ENCODE assay signal across 8 mouse cellular contexts in genomic region chr5:93266883-93267704, GRCm38 (mm10). TPM values are rescaled to one million over a fixed set of nuclear protein-coding genes. Genes with fewer than 3 reads are reported as not detected.
DNase-seq lines count a peak whose midpoint lies in the region; ATAC-seq lines count a peak whose summit lies in the region.

Ccng2 (plus strand) TSS chr5:93267257.

- peak within 1 kb of the TSS; percentile 99 for H3K9ac ChIP-seq in forebrain, embryonic 14.5 days (ENCODE audit: low read length)
- H3K9ac ChIP-seq in neural tube, embryonic 15.5 days (replicated peaks) = peak within 1 kb of the TSS; percentile 100

- ATAC-seq in forebrain, embryonic 14.5 days = peak; percentile 96
- peak; percentile 96 for ATAC-seq in neural tube, embryonic 15.5 days (ENCODE audit: low FRiP score)

- peak within 1 kb of the TSS; percentile 73 for H3K4me2 ChIP-seq in forebrain, embryonic 14.5 days (ENCODE audit: low read length)
- H3K4me2 ChIP-seq in neural tube, embryonic 15.5 days = peak within 1 kb of the TSS; percentile 65

- intact Hi-C loops in heart, postnatal 14 days (cut with DNase I) = loop anchor here (5.0 to 10.0 kb wide), 2 partner anchors 175 to 262 kb away; partner anchors contain the start of gene Sept11

- WGBS in forebrain, embryonic 14.5 days = under 1% methylated on average over 51 of the region's 54 CpGs
- WGBS in neural tube, embryonic 15.5 days = under 1% methylated on average over 54 of the region's 54 CpGs

- H3K9me3 ChIP-seq in forebrain, embryonic 14.5 days (replicated peaks; ENCODE audit: control insufficient read depth, low read length) = no peaks in the 10 kb centered on the region
- H3K9me3 ChIP-seq in neural tube, embryonic 15.5 days (replicated peaks) = no peaks in the 10 kb centered on the region

- no peaks in the 10 kb centered on the region for H3K27me3 ChIP-seq in forebrain, embryonic 14.5 days (replicated peaks; ENCODE audit: control insufficient read depth, insufficient read depth, low read length)
- H3K27me3 ChIP-seq in neural tube, embryonic 15.5 days (replicated peaks) = no peaks in the 10 kb centered on the region

- peak; percentile 99 for DNase-seq in ES-CJ7 (ENCODE audit: low read depth, low spot score)
- DNase-seq in cerebellum, adult 11 months = peak; percentile 94
- DNase-seq in forebrain, embryonic 14.5 days (ENCODE audit: low spot score) = peak; percentile 100
- DNase-seq in heart, postnatal 14 days = peak; percentile 94 to 97
- DNase-seq in layer of hippocampus, adult 11-12 months (ENCODE audit: low spot score) = peak; percentile 97
- DNase-seq in lung, adult 18-20 months = peak; percentile 98 to 99
- peak; percentile 97 for DNase-seq in testis, postnatal 14 days (ENCODE audit: low spot score)

- H3K36me3 ChIP-seq in forebrain, embryonic 14.5 days (ENCODE audit: control insufficient read depth, insufficient read depth, low read length) = peaks cover 23% of the 10 kb centered on the region
- H3K36me3 ChIP-seq in neural tube, embryonic 15.5 days = peaks cover 15% of the 10 kb centered on the region

- H3K27ac ChIP-seq in forebrain, embryonic 14.5 days (ENCODE audit: low read depth, low read length) = peak within 1 kb of the TSS; percentile 98
- peak within 1 kb of the TSS; percentile 96 for H3K27ac ChIP-seq in neural tube, embryonic 15.5 days (replicated peaks)

- peak within 1 kb of the TSS; percentile 97 for H3K4me3 ChIP-seq in forebrain, embryonic 14.5 days (ENCODE audit: low read depth, low read length)
- H3K4me3 ChIP-seq in neural tube, embryonic 15.5 days (replicated peaks) = peak within 1 kb of the TSS; percentile 93

- peaks cover 8% of the 10 kb centered on the region; the same call in 1 of the 2 replicates for H3K4me1 ChIP-seq in forebrain, embryonic 14.5 days (ENCODE audit: control insufficient read depth, insufficient read depth, low read length)
- H3K4me1 ChIP-seq in neural tube, embryonic 15.5 days = peaks cover 28% of the 10 kb centered on the region

RNA-seq across cellular contexts. Expression of gene Ccng2, which starts in this region (rescaled TPM):
- polyA plus RNA-seq in forebrain, embryonic 14.5 days (2014; fragmentation: Nextera tagmentation; extraction: Ambion mirVana) = 140 and 156 TPM in 2 replicates
- 10 to 100 TPM; 19.4 to 22.2 TPM for total RNA-seq in heart, postnatal 14 days (2021)
- 63.2 and 68.9 TPM in 2 replicates for polyA plus RNA-seq in neural tube, embryonic 15.5 days (2015; fragmentation: Nextera tagmentation; extraction: Ambion mirVana)

Comparison
In these comparisons a context has a peak if more than half of its experiments do, and no peak if none do; other contexts are left out.
1. Peak in every context shown above with its lines: DNase-seq, ATAC-seq, H3K4me3 ChIP-seq and H3K27ac ChIP-seq.